Mouse (Mus musculus) E14TG2a.4 (cell line): ENCODE data around the gene Cygb.

ENCODE experiments used
- CTCF ChIP-seq: conservative IDR thresholded peaks from 2 replicates; pipeline ENCODE4 v1.5.1; 2014; ENCODE audit warnings: low read length
- NANOG ChIP-seq: IDR thresholded peaks from 2 replicates; pipeline ENCODE4 v1.6.1; 2014; ENCODE audit warnings: borderline replicate concordance, low read length, mixed read lengths
- POU5F1 ChIP-seq: IDR thresholded peaks from 2 replicates; pipeline ENCODE4 v1.6.1; 2014; ENCODE audit warnings: low read length, borderline replicate concordance

GRCm38 (mm10) chr11:116641731-116642130, 12.4 kb downstream of the Cygb start:
- TF ChIP-seq CTCF: no peak
- no peak for TF ChIP-seq POU5F1
- TF ChIP-seq NANOG: no peak
